ENCODE assay signal across 21 mouse cellular contexts in the genomic region with DNA sequence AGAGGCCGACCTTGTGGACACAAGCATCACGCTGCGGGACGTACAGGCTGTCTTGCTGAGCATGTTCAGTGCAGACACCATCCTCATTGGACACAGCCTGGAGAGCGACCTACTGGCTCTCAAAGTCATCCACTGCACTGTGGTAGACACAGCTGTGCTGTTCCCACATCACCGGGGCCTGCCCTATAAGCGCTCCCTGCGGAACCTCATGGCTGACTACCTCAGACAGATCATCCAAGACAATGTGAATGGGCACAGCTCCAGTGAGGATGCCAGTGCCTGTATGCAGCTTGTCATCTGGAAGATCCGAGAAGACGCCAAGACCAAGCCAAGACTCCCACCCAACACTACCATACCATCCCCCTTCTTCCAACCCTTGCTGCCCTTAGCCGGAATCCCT. TPM values are rescaled to one million over a fixed set of nuclear protein-coding genes. Genes with fewer than 3 reads are reported as not detected.
"Had no signal": no experiment of that assay in that cellular context is flagged by ENCODE, and none has a peak within 500 bp of the region (broad histone marks: within the 10 kb centered on the region; RNA-seq: fewer than 3 reads in every experiment).

No protein-coding gene starts in this region.

RNA-seq across cellular contexts. Expression of a gene that starts 10.2 kb away (rescaled TPM):
- total RNA-seq: layer of hippocampus, adult 18-20 months; layer of hippocampus, postnatal 14 days; left cerebral cortex, adult 8-10 months; left cerebral cortex, postnatal 14 days; left cerebral cortex, postnatal 4 days; megakaryocyte, adult 5-6 weeks; midbrain, postnatal 0 days had no signal
- polyA plus RNA-seq: kidney, adult 2 months; kidney, embryonic 14.5 days; limb, embryonic 12.5 days; liver, embryonic 13.5 days; liver, embryonic 16.5 days; lung, adult 2 months; lung, embryonic 16.5 days; macrophage; midbrain, embryonic 14.5 days; midbrain, postnatal 0 days; neural tube, embryonic 11.5 days; neural tube, embryonic 14.5 days; small intestine, adult 2 months; spleen, adult 2 months; urinary bladder, adult 2 months had no signal

RNA-seq across cellular contexts. Expression of a gene that starts 21.5 kb away (rescaled TPM):
- total RNA-seq: layer of hippocampus, adult 18-20 months; layer of hippocampus, postnatal 14 days; left cerebral cortex, adult 8-10 months; left cerebral cortex, postnatal 14 days; left cerebral cortex, postnatal 4 days; megakaryocyte, adult 5-6 weeks; midbrain, postnatal 0 days had no signal
- polyA plus RNA-seq: kidney, adult 2 months; kidney, embryonic 14.5 days; limb, embryonic 12.5 days; liver, embryonic 13.5 days; liver, embryonic 16.5 days; lung, adult 2 months; lung, embryonic 16.5 days; macrophage; midbrain, embryonic 14.5 days; midbrain, postnatal 0 days; neural tube, embryonic 11.5 days; neural tube, embryonic 14.5 days; small intestine, adult 2 months; spleen, adult 2 months; urinary bladder, adult 2 months had no signal

RNA-seq across cellular contexts. Expression of a gene that starts 31.5 kb away (rescaled TPM):
- total RNA-seq: layer of hippocampus, adult 18-20 months; layer of hippocampus, postnatal 14 days; left cerebral cortex, adult 8-10 months; left cerebral cortex, postnatal 14 days; left cerebral cortex, postnatal 4 days; megakaryocyte, adult 5-6 weeks; midbrain, postnatal 0 days had no signal
- polyA plus RNA-seq: kidney, adult 2 months; kidney, embryonic 14.5 days; limb, embryonic 12.5 days; liver, embryonic 13.5 days; liver, embryonic 16.5 days; lung, adult 2 months; lung, embryonic 16.5 days; macrophage; midbrain, embryonic 14.5 days; midbrain, postnatal 0 days; neural tube, embryonic 11.5 days; neural tube, embryonic 14.5 days; small intestine, adult 2 months; spleen, adult 2 months; urinary bladder, adult 2 months had no signal

RNA-seq across cellular contexts. Expression of a gene that starts 47.3 kb away (rescaled TPM):
- total RNA-seq: layer of hippocampus, adult 18-20 months; layer of hippocampus, postnatal 14 days; left cerebral cortex, adult 8-10 months; left cerebral cortex, postnatal 14 days; left cerebral cortex, postnatal 4 days; megakaryocyte, adult 5-6 weeks; midbrain, postnatal 0 days had no signal
- polyA plus RNA-seq: kidney, adult 2 months; kidney, embryonic 14.5 days; limb, embryonic 12.5 days; liver, embryonic 13.5 days; lung, adult 2 months; lung, embryonic 16.5 days; macrophage; midbrain, embryonic 14.5 days; midbrain, postnatal 0 days; neural tube, embryonic 11.5 days; neural tube, embryonic 14.5 days; small intestine, adult 2 months; spleen, adult 2 months; urinary bladder, adult 2 months had no signal

RNA-seq across cellular contexts. Expression of a gene that starts 56.0 kb away (rescaled TPM):
- total RNA-seq: layer of hippocampus, adult 18-20 months; layer of hippocampus, postnatal 14 days; left cerebral cortex, adult 8-10 months; left cerebral cortex, postnatal 14 days; left cerebral cortex, postnatal 4 days; megakaryocyte, adult 5-6 weeks; midbrain, postnatal 0 days had no signal
- polyA plus RNA-seq: kidney, adult 2 months; kidney, embryonic 14.5 days; limb, embryonic 12.5 days; liver, embryonic 13.5 days; liver, embryonic 16.5 days; lung, adult 2 months; lung, embryonic 16.5 days; macrophage; midbrain, embryonic 14.5 days; midbrain, postnatal 0 days; neural tube, embryonic 11.5 days; neural tube, embryonic 14.5 days; small intestine, adult 2 months; spleen, adult 2 months; urinary bladder, adult 2 months had no signal
